Mouse (Mus musculus): ENCODE data around the gene Muc3. TPM values are rescaled to one million over a fixed set of nuclear protein-coding genes. Genes with fewer than 3 reads are reported as not detected.

Muc3 gene
- total and polyA plus RNA-seq, 3 experiments, result not detected

DNA sequence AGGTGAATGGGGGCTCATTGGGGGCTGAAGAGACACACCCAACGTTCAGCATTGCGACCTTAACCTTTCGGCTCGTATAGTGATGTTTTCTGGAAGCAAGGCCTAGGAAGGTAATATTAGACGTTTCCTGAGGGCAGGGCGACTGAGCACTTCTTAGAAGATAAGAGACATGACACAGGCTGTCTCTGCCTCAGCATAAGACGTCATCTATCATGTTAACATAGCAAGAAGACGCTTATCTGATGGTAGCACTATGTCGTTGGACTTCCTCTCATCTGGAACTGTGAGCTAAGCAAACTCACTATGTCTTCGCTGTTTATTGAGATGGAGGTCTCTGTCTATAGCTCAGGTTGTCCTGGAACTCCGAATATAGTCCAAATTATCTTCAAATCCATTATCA lies 50.7 kb downstream of the Muc3 start:
- TF ChIP-seq GATA1 (IDR thresholded peaks at IDR 0.05; ENCODE audit: low read depth, low read length), result peak; percentile 95
- no peak for TF ChIP-seq JUND (IDR thresholded peaks at IDR 0.05; ENCODE audit: low read depth, low read length)
- TF ChIP-seq ZMIZ1 (IDR thresholded peaks at IDR 0.05; ENCODE audit: low read depth, low read length), result no peak
- 0 out of 2 replicates have a peak, but pooled peaks have one; percentile 25 for TF ChIP-seq MYB (IDR thresholded peaks at IDR 0.05; ENCODE audit: low read depth, low read length)
- peak; percentile 79 for TF ChIP-seq SIN3A (IDR thresholded peaks at IDR 0.05; ENCODE audit: low read length)
- TF ChIP-seq POLR2A (IDR thresholded peaks at IDR 0.05; ENCODE audit: control insufficient read depth in 1 of 2, insufficient read depth in 1 of 2, low read depth in 1 of 2, low read length in 2 of 2, poor library complexity in 1 of 2), result peak in 1 of 2 experiments; percentile 35; a peak in 1 of 4 replicates
- TF ChIP-seq TCF12 (IDR thresholded peaks at IDR 0.05; ENCODE audit: low read depth, low read length), result peak; percentile 64; the same call in 1 of the 2 replicates
- peak; percentile 58 to 76; a peak in 2 of 4 replicates for TF ChIP-seq EP300 (IDR thresholded peaks at IDR 0.05; ENCODE audit: low read depth in 1 of 2, low read length in 2 of 2)
- TF ChIP-seq ETS1 (IDR thresholded peaks at IDR 0.05; ENCODE audit: low read depth, low read length), result peak; percentile 99
- no peak; the same call in 1 of the 2 replicates for TF ChIP-seq MAZ (IDR thresholded peaks at IDR 0.05; ENCODE audit: low read depth, low read length)
- peak; percentile 56 for TF ChIP-seq TAL1 (IDR thresholded peaks at IDR 0.05; ENCODE audit: low read length)
- no peak for TF ChIP-seq UBTF (IDR thresholded peaks at IDR 0.05; ENCODE audit: borderline replicate concordance, insufficient read depth, low read depth, low read length)
- H3K36me3 ChIP-seq (ENCODE audit: control insufficient read depth in 1 of 2, insufficient read depth in 2 of 2, low read length in 2 of 2), result peaks cover 0 to 27% of the 10 kb centered on the region in 2 experiments; a peak in 2 of 4 replicates
- H3K27ac ChIP-seq (ENCODE audit: control insufficient read depth, low read depth, low read length), result peak overlapping the region; percentile 77
- no peaks in the 10 kb centered on the region for H3K27me3 ChIP-seq (ENCODE audit: control insufficient read depth in 1 of 2, insufficient read depth in 2 of 2, low read length in 2 of 2)
- H3K4me3 ChIP-seq (ENCODE audit: control insufficient read depth in 1 of 2, insufficient read depth in 1 of 2, low read depth in 2 of 2, low read length in 2 of 2), result no peak overlapping the region
- peak; percentile 87 for DNase-seq (ENCODE audit: low read depth, low spot score)
- H3K9ac ChIP-seq (ENCODE audit: control insufficient read depth, low read depth, low read length, poor library complexity, severe bottlenecking), result peak overlapping the region; percentile 26
- peaks cover 19 to 44% of the 10 kb centered on the region in 2 experiments for H3K4me1 ChIP-seq (ENCODE audit: control insufficient read depth in 1 of 2, insufficient read depth in 2 of 2, low read length in 2 of 2)
- peaks cover 11% of the 10 kb centered on the region for H3K79me2 ChIP-seq (ENCODE audit: control insufficient read depth, insufficient read depth, low read length, poor library complexity)
- no peaks in the 10 kb centered on the region for H3K9me3 ChIP-seq (replicated peaks; ENCODE audit: insufficient read depth, low read length)

DNA sequence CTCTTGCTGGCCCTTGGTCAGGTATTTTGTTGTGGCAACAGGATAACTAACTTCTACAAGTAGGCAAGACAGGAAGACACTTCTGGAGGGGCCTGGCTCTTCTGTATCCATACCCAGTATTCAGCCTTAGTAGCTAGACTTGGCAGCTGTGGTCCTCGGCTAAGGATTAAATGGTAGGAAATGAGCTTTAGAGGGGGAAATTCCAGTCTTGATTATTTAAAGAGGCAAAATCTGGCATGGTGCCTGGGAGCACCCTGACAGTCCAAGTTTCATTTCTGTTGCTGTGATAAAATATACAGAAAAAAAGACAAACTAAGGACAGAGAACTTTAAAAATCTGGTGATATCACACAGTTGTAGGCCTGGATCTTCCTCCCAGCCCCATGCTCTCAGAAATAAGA lies 53.1 kb downstream of the Muc3 start:
- TF ChIP-seq POLR2AphosphoS2 (IDR thresholded peaks at IDR 0.05; ENCODE audit: low read length), result no peak
- peak in 1 of 2 experiments; percentile 15; a peak in 1 of 4 replicates for TF ChIP-seq EP300 (IDR thresholded peaks at IDR 0.05; ENCODE audit: low read depth in 1 of 2, low read length in 2 of 2)
- no peak for TF ChIP-seq RAD21 (IDR thresholded peaks at IDR 0.05; ENCODE audit: low read depth, low read length)
- no peak for TF ChIP-seq JUND (IDR thresholded peaks at IDR 0.05; ENCODE audit: low read depth, low read length)
- no peak for TF ChIP-seq GATA1 (IDR thresholded peaks at IDR 0.05; ENCODE audit: low read depth, low read length)
- no peak for TF ChIP-seq ELF1 (IDR thresholded peaks at IDR 0.05; ENCODE audit: low read depth, low read length)
- TF ChIP-seq TAL1 (IDR thresholded peaks at IDR 0.05; ENCODE audit: low read length), result no peak
- 0 out of 2 replicates have a peak, but pooled peaks have one; percentile 33 for TF ChIP-seq ETS1 (IDR thresholded peaks at IDR 0.05; ENCODE audit: low read depth, low read length)
- TF ChIP-seq CTCF (IDR thresholded peaks at IDR 0.05 in 2 of 3, conservative IDR thresholded peaks at IDR 0.05 in 1 of 3; ENCODE audit: control insufficient read depth in 1 of 3, insufficient read depth in 1 of 3, low read depth in 2 of 3, low read length in 3 of 3, poor library complexity in 1 of 3, severe bottlenecking in 1 of 3), result no peak
- TF ChIP-seq KAT2A (conservative IDR thresholded peaks at IDR 0.05; ENCODE audit: low read depth, low read length), result no peak
- no peak for TF ChIP-seq USF2 (IDR thresholded peaks at IDR 0.05; ENCODE audit: borderline replicate concordance in 1 of 2, insufficient read depth in 1 of 2, low read depth in 1 of 2, low read length in 2 of 2)
- TF ChIP-seq E2F4 (IDR thresholded peaks at IDR 0.05; ENCODE audit: borderline replicate concordance, low read depth, low read length), result no peak
- TF ChIP-seq POLR2AphosphoS5 (IDR thresholded peaks at IDR 0.05; ENCODE audit: borderline replicate concordance, low read depth, low read length), result no peak
- TF ChIP-seq MAFK (IDR thresholded peaks at IDR 0.05; ENCODE audit: borderline replicate concordance, low read depth, low read length), result no peak
- H3K9ac ChIP-seq (ENCODE audit: control insufficient read depth, low read depth, low read length, poor library complexity, severe bottlenecking), result no peak overlapping the region
- no peaks in the 10 kb centered on the region for H3K9me3 ChIP-seq (replicated peaks; ENCODE audit: insufficient read depth, low read length)
- H3K4me3 ChIP-seq (ENCODE audit: control insufficient read depth in 1 of 2, insufficient read depth in 1 of 2, low read depth in 2 of 2, low read length in 2 of 2), result no peak overlapping the region
- H3K79me2 ChIP-seq (ENCODE audit: control insufficient read depth, insufficient read depth, low read length, poor library complexity), result peaks cover under 1% of the 10 kb centered on the region; the same call in 1 of the 2 replicates
- H3K4me1 ChIP-seq (ENCODE audit: control insufficient read depth in 1 of 2, insufficient read depth in 2 of 2, low read length in 2 of 2), result peaks cover 16 to 39% of the 10 kb centered on the region in 2 experiments
- peaks cover 0 to 25% of the 10 kb centered on the region in 2 experiments; a peak in 2 of 4 replicates for H3K36me3 ChIP-seq (ENCODE audit: control insufficient read depth in 1 of 2, insufficient read depth in 2 of 2, low read length in 2 of 2)
- peak overlapping the region; percentile 10; the same call in 1 of the 2 replicates for H3K27ac ChIP-seq (ENCODE audit: control insufficient read depth, low read depth, low read length)
- DNase-seq (ENCODE audit: low read depth, low spot score), result no peak
- H3K27me3 ChIP-seq (ENCODE audit: control insufficient read depth in 1 of 2, insufficient read depth in 2 of 2, low read length in 2 of 2), result no peaks in the 10 kb centered on the region

Measured in MEL (cell line).